Mouse (Mus musculus): ENCODE measurements around the gene Olfr522. TPM values are rescaled to one million over a fixed set of nuclear protein-coding genes. Genes with fewer than 3 reads are reported as not detected.

Olfr522 gene
- not detected in 2 replicates for polyA plus RNA-seq (2012; rRNA removed)

GRCm38 (mm10) chr7:140164664-140165063 is at the start of gene Olfr522:
Olfr522 (minus strand) TSS chr7:140164764.

DNA sequence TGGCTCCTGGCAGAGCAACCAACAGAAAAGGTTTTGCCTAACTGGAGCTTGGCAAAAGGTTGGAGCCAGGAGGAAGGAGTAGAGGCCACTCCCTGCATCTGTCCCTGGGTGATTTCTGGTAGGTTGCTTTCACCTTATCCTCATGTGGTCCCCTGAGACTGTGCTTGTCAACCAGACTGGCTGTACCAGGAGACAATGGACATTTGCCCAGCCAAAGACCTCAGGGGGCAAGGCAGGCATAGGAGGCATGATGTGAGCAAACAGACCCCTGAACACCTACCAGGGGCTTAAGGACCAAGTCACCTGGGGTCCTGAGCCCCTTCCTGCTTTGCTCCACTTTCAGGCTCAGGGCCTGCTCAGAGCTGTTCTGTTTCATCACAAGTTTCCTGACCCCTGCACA is 41.3 kb upstream of the Olfr522 start, which contains the start of gene Olfr524:
Gene Olfr524 (minus strand): TSS at position 101 of the 400 bp plus-strand sequence.

DNA sequence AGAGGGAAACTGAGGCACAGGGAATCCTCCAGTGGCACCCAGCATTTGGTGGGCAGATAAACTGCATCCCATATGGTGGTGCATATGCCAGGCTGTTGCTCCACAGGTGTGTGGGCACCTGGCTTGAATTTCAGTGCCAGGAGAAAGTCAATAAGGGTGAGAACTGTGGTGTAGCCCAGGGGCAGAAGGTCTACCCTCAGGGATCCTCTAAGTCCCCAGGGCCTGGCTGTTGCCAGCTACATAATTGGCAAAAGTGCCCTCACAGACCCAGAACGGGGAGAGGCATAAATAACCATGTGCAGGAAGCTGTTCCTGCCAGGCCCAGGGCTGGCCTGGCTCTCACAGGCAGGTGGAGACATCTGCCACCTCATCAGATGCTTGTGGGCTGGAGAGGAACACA is 8.4 kb upstream of the Olfr522 start, which contains the start of gene Olfr523:
Gene Olfr523 (plus strand): TSS at position 282 of the 400 bp plus-strand sequence.

GRCm38 (mm10) chr7:140154218-140154927 is 10.2 kb downstream of the Olfr522 start, which contains the start of gene Sprn:
Sprn (minus strand) TSS chr7:140154877.

GRCm38 (mm10) chr7:140137135-140138020 is 27.2 kb downstream of the Olfr522 start, which contains the start of gene Mtg1:
Mtg1 (plus strand) TSS chr7:140137564.

DNA sequence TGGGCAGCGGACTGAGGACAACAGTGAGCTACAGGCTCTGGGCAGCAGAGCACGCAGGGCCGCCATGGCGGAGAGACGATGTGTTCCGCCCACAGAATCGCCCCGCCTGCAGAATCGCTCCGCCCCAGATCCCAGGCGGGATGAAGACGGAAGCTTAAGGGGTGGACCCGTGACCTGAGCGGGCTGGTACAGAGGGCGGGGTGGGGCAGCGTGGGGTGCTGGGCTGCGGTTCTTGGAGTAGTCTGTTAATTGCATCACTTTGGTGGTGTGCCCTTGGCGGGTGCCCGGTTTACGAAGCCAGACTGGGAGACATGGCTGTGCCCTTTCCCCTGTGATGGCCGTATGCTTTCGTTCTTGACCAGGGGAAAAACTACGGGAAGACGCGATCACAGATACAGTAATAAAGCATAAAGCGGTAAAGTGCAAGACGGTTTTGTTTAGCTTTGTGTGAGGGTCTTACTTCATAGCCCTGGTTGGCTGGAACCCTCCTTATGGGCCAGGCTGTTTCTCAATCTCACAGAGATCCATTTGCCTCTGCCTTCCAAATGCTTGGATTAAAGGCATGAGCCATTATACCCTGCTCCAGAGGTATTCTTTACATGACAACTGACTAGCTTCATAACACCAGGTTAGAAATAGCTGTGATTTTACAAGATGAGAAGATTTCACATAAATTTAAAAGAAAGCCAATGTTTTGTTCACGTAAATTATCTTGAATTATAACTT is 48.1 kb downstream of the Olfr522 start, which contains the start of gene Echs1:
Gene Echs1 (minus strand): TSS at position 148 of the 726 bp plus-strand sequence.

GRCm38 (mm10) chr7:140115583-140116328 is 48.8 kb downstream of the Olfr522 start, which contains the start of gene Paox:
Paox (plus strand) TSS chr7:140115799.

Other genes starting within 250 kb of the Olfr522 start
- not detected in 2 replicates for gene Utf1, start 221.0 kb downstream of the Olfr522 start, polyA plus RNA-seq (2012; rRNA removed)
- gene 6430531B16Rik, start 186.0 kb downstream of the Olfr522 start, polyA plus RNA-seq (2012; rRNA removed), result 0.93 and 0.99 TPM in 2 replicates
- gene Adam8, start 172.2 kb downstream of the Olfr522 start, polyA plus RNA-seq (2012; rRNA removed), result 8.9 and 10.1 TPM in 2 replicates
- 82.2 and 96.6 TPM in 2 replicates for gene Zfp511, start 128.4 kb downstream of the Olfr522 start, polyA plus RNA-seq (2012; rRNA removed)
- 63.0 and 67.3 TPM in 2 replicates for gene Tubgcp2, start 128.1 kb downstream of the Olfr522 start, polyA plus RNA-seq (2012; rRNA removed)
- gene Msx3, start 115.7 kb downstream of the Olfr522 start, polyA plus RNA-seq (2012; rRNA removed), result 0.57 and 0.93 TPM in 2 replicates
- gene Caly, start 82.2 kb downstream of the Olfr522 start, polyA plus RNA-seq (2012; rRNA removed), result 359 and 381 TPM in 2 replicates
- gene Prap1, start 71.4 kb downstream of the Olfr522 start, polyA plus RNA-seq (2012; rRNA removed), result 0.47 TPM in 1 of 2 replicates, not detected in the other
- gene Fuom, start 62.3 kb downstream of the Olfr522 start, polyA plus RNA-seq (2012; rRNA removed), result 27.2 and 32.8 TPM in 2 replicates
- gene Paox, start 49.0 kb downstream of the Olfr522 start, polyA plus RNA-seq (2012; rRNA removed), result 5.1 and 5.3 TPM in 2 replicates
- 84.5 and 97.6 TPM in 2 replicates for gene Echs1, start 48.3 kb downstream of the Olfr522 start, polyA plus RNA-seq (2012; rRNA removed)
- 36.5 and 42.2 TPM in 2 replicates for gene Mtg1, start 27.2 kb downstream of the Olfr522 start, polyA plus RNA-seq (2012; rRNA removed)
- gene Sprn, start 9.9 kb downstream of the Olfr522 start, polyA plus RNA-seq (2012; rRNA removed), result 29.5 and 33.1 TPM in 2 replicates
- gene Olfr523, start 8.5 kb upstream of the Olfr522 start, polyA plus RNA-seq (2012; rRNA removed), result not detected in 2 replicates
- not detected in 2 replicates for gene Olfr524, start 41.2 kb upstream of the Olfr522 start, polyA plus RNA-seq (2012; rRNA removed)
- 0.13 TPM in 1 of 2 replicates, not detected in the other for gene Cd163l1, start 53.5 kb upstream of the Olfr522 start, polyA plus RNA-seq (2012; rRNA removed)
- 0.08 TPM in 1 of 2 replicates, not detected in the other for gene 5830411N06Rik, start 82.5 kb upstream of the Olfr522 start, polyA plus RNA-seq (2012; rRNA removed)
- not detected in 2 replicates for gene Olfr525, start 156.1 kb upstream of the Olfr522 start, polyA plus RNA-seq (2012; rRNA removed)
- not detected in 2 replicates for gene Olfr527, start 169.3 kb upstream of the Olfr522 start, polyA plus RNA-seq (2012; rRNA removed)
- gene Olfr60, start 196.9 kb upstream of the Olfr522 start, polyA plus RNA-seq (2012; rRNA removed), result not detected in 2 replicates
- gene Olfr530, start 211.6 kb upstream of the Olfr522 start, polyA plus RNA-seq (2012; rRNA removed), result not detected in 2 replicates
- not detected in 2 replicates for gene Olfr531, start 238.2 kb upstream of the Olfr522 start, polyA plus RNA-seq (2012; rRNA removed)

Measured in central nervous system, embryonic 18 days (tissue).